Mouse (Mus musculus): ENCODE measurements around the gene Kdm6b. TPM values are rescaled to one million over a fixed set of nuclear protein-coding genes. Genes with fewer than 3 reads are reported as not detected.

Kdm6b gene
- polyA plus RNA-seq, 2 experiments: 1.4 to 2.9 TPM

- WGBS (ENCODE audit: insufficient replicate concordance): 68% methylated on average over 10 of the region's 10 CpGs
- Histone ChIP-seq H3K4me1 (replicated peaks; ENCODE audit: control insufficient read depth in 2 of 2, insufficient read depth in 2 of 2, low read length in 1 of 2) (peaks cover 0 to 9% of the 10 kb centered on the region in 2 experiments; a peak in 2 of 4 replicates), H3K27me3 (ENCODE audit: control insufficient read depth, insufficient read depth, low read length) (no peaks in the 10 kb centered on the region), H3K36me3 (replicated peaks; ENCODE audit: control insufficient read depth, insufficient read depth, low read depth) (no peaks in the 10 kb centered on the region), H3K27ac (no peak overlapping the region), H3K9ac (replicated peaks) (no peak overlapping the region), H3K9me3 (ENCODE audit: control insufficient read depth, low read length) (no peaks in the 10 kb centered on the region), H3K4me2 (ENCODE audit: low read depth) (no peak overlapping the region), H3K4me3 (ENCODE audit: insufficient read depth in 1 of 2, low read depth in 2 of 2, low read length in 2 of 2) (no peak overlapping the region)
- no peak for TF ChIP-seq EP300 (IDR thresholded peaks at IDR 0.05; ENCODE audit: low read depth)
- TF ChIP-seq CTCF (IDR thresholded peaks at IDR 0.05; ENCODE audit: low read depth): no peak
- ATAC-seq (ENCODE audit: insufficient read depth): no peak
- no peak for DNase-seq (ENCODE audit: low read depth in 3 of 3, low spot score in 3 of 3)
Measured at GRCm38 (mm10) chr11:69382478-69383105, 30.9 kb downstream of the Kdm6b start.

- 73% methylated on average over 6 of the region's 6 CpGs for WGBS (ENCODE audit: insufficient replicate concordance)
- DNase-seq (ENCODE audit: low read depth in 3 of 3, low spot score in 3 of 3): no peak
Measured at GRCm38 (mm10) chr11:69381356-69381755, 32.1 kb downstream of the Kdm6b start.

GRCm38 (mm10) chr11:69379600-69379999 lies 33.9 kb downstream of the Kdm6b start:
- Histone ChIP-seq H3K27ac (no peak overlapping the region; the same call in 1 of the 2 replicates), H3K9ac (replicated peaks) (no peak overlapping the region)
- WGBS (ENCODE audit: insufficient replicate concordance): 38% methylated on average over 3 of the region's 3 CpGs

More at GRCm38 (mm10) chr11:69381356-69381755, 32.1 kb downstream of the Kdm6b start:
- Histone ChIP-seq H3K27me3 (ENCODE audit: control insufficient read depth, insufficient read depth, low read length) (no peaks in the 10 kb centered on the region), H3K9me3 (ENCODE audit: control insufficient read depth, low read length) (no peaks in the 10 kb centered on the region), H3K4me1 (replicated peaks; ENCODE audit: control insufficient read depth in 2 of 2, insufficient read depth in 2 of 2, low read length in 1 of 2) (peaks cover 0 to 9% of the 10 kb centered on the region in 2 experiments; a peak in 2 of 4 replicates), H3K4me3 (ENCODE audit: insufficient read depth in 1 of 2, low read depth in 2 of 2, low read length in 2 of 2) (no peak overlapping the region), H3K36me3 (replicated peaks; ENCODE audit: control insufficient read depth, insufficient read depth, low read depth) (no peaks in the 10 kb centered on the region), H3K4me2 (ENCODE audit: low read depth) (no peak overlapping the region), H3K9ac (replicated peaks) (no peak overlapping the region), H3K27ac (no peak overlapping the region)
- TF ChIP-seq CTCF (IDR thresholded peaks at IDR 0.05; ENCODE audit: low read depth) (no peak), EP300 (IDR thresholded peaks at IDR 0.05; ENCODE audit: low read depth) (no peak)
- no peak for ATAC-seq (ENCODE audit: insufficient read depth)

GRCm38 (mm10) chr11:69377766-69378165 lies 35.7 kb downstream of the Kdm6b start:
- 56% methylated on average over 3 of the region's 3 CpGs for WGBS (ENCODE audit: insufficient replicate concordance)
- Histone ChIP-seq H3K9me3 (ENCODE audit: control insufficient read depth, low read length) (no peaks in the 10 kb centered on the region), H3K27me3 (ENCODE audit: control insufficient read depth, insufficient read depth, low read length) (no peaks in the 10 kb centered on the region), H3K4me3 (ENCODE audit: insufficient read depth in 1 of 2, low read depth in 2 of 2, low read length in 2 of 2) (no peak overlapping the region), H3K36me3 (replicated peaks; ENCODE audit: control insufficient read depth, insufficient read depth, low read depth) (no peaks in the 10 kb centered on the region), H3K4me1 (replicated peaks; ENCODE audit: control insufficient read depth in 2 of 2, insufficient read depth in 2 of 2, low read length in 1 of 2) (peaks cover 17 to 25% of the 10 kb centered on the region in 2 experiments), H3K9ac (replicated peaks) (no peak overlapping the region), H3K4me2 (ENCODE audit: low read depth) (no peak overlapping the region), H3K27ac (no peak overlapping the region; the same call in 1 of the 2 replicates)
- DNase-seq (ENCODE audit: low read depth in 3 of 3, low spot score in 3 of 3) (no peak), ATAC-seq (ENCODE audit: insufficient read depth) (no peak)
- TF ChIP-seq EP300 (IDR thresholded peaks at IDR 0.05; ENCODE audit: low read depth) (no peak), CTCF (IDR thresholded peaks at IDR 0.05; ENCODE audit: low read depth) (no peak)

More at GRCm38 (mm10) chr11:69379600-69379999, 33.9 kb downstream of the Kdm6b start:
- DNase-seq (ENCODE audit: low read depth in 3 of 3, low spot score in 3 of 3): no peak
- ATAC-seq (ENCODE audit: insufficient read depth): no peak
- H3K27me3 ChIP-seq (ENCODE audit: control insufficient read depth, insufficient read depth, low read length): no peaks in the 10 kb centered on the region
- H3K9me3 ChIP-seq (ENCODE audit: control insufficient read depth, low read length): no peaks in the 10 kb centered on the region
- H3K4me3 ChIP-seq (ENCODE audit: insufficient read depth in 1 of 2, low read depth in 2 of 2, low read length in 2 of 2): no peak overlapping the region
- no peaks in the 10 kb centered on the region for H3K36me3 ChIP-seq (replicated peaks; ENCODE audit: control insufficient read depth, insufficient read depth, low read depth)
- peaks cover 0 to 9% of the 10 kb centered on the region in 2 experiments; a peak in 2 of 4 replicates for H3K4me1 ChIP-seq (replicated peaks; ENCODE audit: control insufficient read depth in 2 of 2, insufficient read depth in 2 of 2, low read length in 1 of 2)
- TF ChIP-seq EP300 (IDR thresholded peaks at IDR 0.05; ENCODE audit: low read depth) (no peak), CTCF (IDR thresholded peaks at IDR 0.05; ENCODE audit: low read depth) (no peak)
- no peak overlapping the region for H3K4me2 ChIP-seq (ENCODE audit: low read depth)

GRCm38 (mm10) chr11:69375646-69376045 lies 37.8 kb downstream of the Kdm6b start:
- H3K9me3 ChIP-seq (ENCODE audit: control insufficient read depth, low read length): no peaks in the 10 kb centered on the region

More at GRCm38 (mm10) chr11:69375646-69376045, 37.8 kb downstream of the Kdm6b start:
- DNase-seq (ENCODE audit: low read depth in 3 of 3, low spot score in 3 of 3) (no peak), ATAC-seq (ENCODE audit: insufficient read depth) (no peak)
- Histone ChIP-seq H3K27me3 (ENCODE audit: control insufficient read depth, insufficient read depth, low read length) (no peaks in the 10 kb centered on the region; the same call in 1 of the 2 replicates), H3K4me2 (ENCODE audit: low read depth) (no peak overlapping the region), H3K4me3 (ENCODE audit: insufficient read depth in 1 of 2, low read depth in 2 of 2, low read length in 2 of 2) (no peak overlapping the region), H3K4me1 (replicated peaks; ENCODE audit: control insufficient read depth in 2 of 2, insufficient read depth in 2 of 2, low read length in 1 of 2) (peaks cover 37 to 46% of the 10 kb centered on the region in 2 experiments), H3K9ac (replicated peaks) (no peak overlapping the region), H3K27ac (no peak overlapping the region), H3K36me3 (replicated peaks; ENCODE audit: control insufficient read depth, insufficient read depth, low read depth) (no peaks in the 10 kb centered on the region)
- no peak for TF ChIP-seq CTCF (IDR thresholded peaks at IDR 0.05; ENCODE audit: low read depth)
- TF ChIP-seq EP300 (IDR thresholded peaks at IDR 0.05; ENCODE audit: low read depth): no peak
- 64% methylated on average over 4 of the region's 4 CpGs for WGBS (ENCODE audit: insufficient replicate concordance)
